ENCODE assay signal across 8 mouse cellular contexts in genomic region chr17:28341091-28341490, GRCm38 (mm10). TPM values are rescaled to one million over a fixed set of nuclear protein-coding genes. Genes with fewer than 3 reads are reported as not detected.
DNase-seq lines count a peak whose midpoint lies in the region; ATAC-seq and TF ChIP-seq lines count a peak whose summit lies in the region.

No protein-coding gene starts in this region.

- H3K4me2 ChIP-seq in forebrain, embryonic 13.5 days: peak overlapping the region; percentile 52
- H3K4me2 ChIP-seq in heart, embryonic 15.5 days: peak overlapping the region; percentile 70
- H3K4me2 ChIP-seq in liver, postnatal 0 days (ENCODE audit: low read depth, low read length): peak overlapping the region; percentile 55
- H3K4me2 ChIP-seq in neural tube, embryonic 14.5 days (ENCODE audit: low read depth, low read length): peak overlapping the region; percentile 50

- peak; percentile 8; the same call in 1 of the 2 replicates for TF ChIP-seq CTCF in liver, postnatal 0 days (IDR thresholded peaks at IDR 0.05; ENCODE audit: low read depth)

- peak overlapping the region; percentile 36; the same call in 1 of the 2 replicates for H3K27ac ChIP-seq in forebrain, embryonic 13.5 days
- peak overlapping the region; percentile 88 for H3K27ac ChIP-seq in heart, embryonic 15.5 days
- 0 out of 2 replicates have a peak overlapping the region, but pooled peaks have one; percentile 16 for H3K27ac ChIP-seq in liver, postnatal 0 days (ENCODE audit: low read depth)
- H3K27ac ChIP-seq in neural tube, embryonic 14.5 days (ENCODE audit: low read depth, low read length): no peak overlapping the region

- peak; percentile 83 for ATAC-seq in forebrain, embryonic 13.5 days
- ATAC-seq in heart, embryonic 15.5 days (replicated peaks; ENCODE audit: insufficient number of reproducible peaks, insufficient read depth, low FRiP score, low read depth): peak; percentile 83
- ATAC-seq in liver, postnatal 0 days: peak; percentile 87
- ATAC-seq in neural tube, embryonic 14.5 days (ENCODE audit: low read depth): peak; percentile 81

- no peaks in the 10 kb centered on the region for H3K9me3 ChIP-seq in forebrain, embryonic 13.5 days (replicated peaks)
- H3K9me3 ChIP-seq in heart, embryonic 15.5 days (replicated peaks): no peaks in the 10 kb centered on the region
- H3K9me3 ChIP-seq in liver, postnatal 0 days (ENCODE audit: low read length): no peaks in the 10 kb centered on the region
- H3K9me3 ChIP-seq in neural tube, embryonic 14.5 days (ENCODE audit: control insufficient read depth, low read length): no peaks in the 10 kb centered on the region

- 3% methylated on average over 25 of the region's 26 CpGs for WGBS in forebrain, embryonic 13.5 days
- WGBS in heart, embryonic 15.5 days: 6% methylated on average over 26 of the region's 26 CpGs
- WGBS in liver, postnatal 0 days (ENCODE audit: insufficient replicate concordance): 6% methylated on average over 26 of the region's 26 CpGs
- WGBS in neural tube, embryonic 14.5 days: 5% methylated on average over 25 of the region's 26 CpGs

- peak overlapping the region; percentile 17 for H3K4me3 ChIP-seq in forebrain, embryonic 13.5 days
- H3K4me3 ChIP-seq in heart, embryonic 15.5 days: peak overlapping the region; percentile 40
- H3K4me3 ChIP-seq in liver, postnatal 0 days (ENCODE audit: low read depth, low read length): 0 out of 2 replicates have a peak overlapping the region, but pooled peaks have one; percentile 1
- 0 out of 2 replicates have a peak overlapping the region, but pooled peaks have one; percentile 7 for H3K4me3 ChIP-seq in neural tube, embryonic 14.5 days (ENCODE audit: low read depth, low read length)

- TF ChIP-seq EP300 in liver, postnatal 0 days (IDR thresholded peaks at IDR 0.05; ENCODE audit: low read depth): no peak

- peak; percentile 56 to 63 for DNase-seq in B cell, adult 2 months
- DNase-seq in adrenal gland, postnatal 25 days: peak; percentile 79
- peak; percentile 97 for DNase-seq in kidney, postnatal 10 days
- peak; percentile 90 for DNase-seq in liver, postnatal 0 days
- peak; percentile 97 to 98 for DNase-seq in urinary bladder, adult 18-20 months (ENCODE audit: low spot score in 2 of 2)

- H3K4me1 ChIP-seq in forebrain, embryonic 13.5 days: peaks cover 30% of the 10 kb centered on the region
- H3K4me1 ChIP-seq in heart, embryonic 15.5 days (replicated peaks): peaks cover 59% of the 10 kb centered on the region
- peaks cover 11% of the 10 kb centered on the region for H3K4me1 ChIP-seq in liver, postnatal 0 days (ENCODE audit: insufficient read depth)
- H3K4me1 ChIP-seq in neural tube, embryonic 14.5 days (ENCODE audit: control insufficient read depth, insufficient read depth, low read length): peaks cover 4% of the 10 kb centered on the region; the same call in 1 of the 2 replicates

- H3K27me3 ChIP-seq in forebrain, embryonic 13.5 days: no peaks in the 10 kb centered on the region; the same call in 1 of the 2 replicates
- no peaks in the 10 kb centered on the region for H3K27me3 ChIP-seq in heart, embryonic 15.5 days
- H3K27me3 ChIP-seq in liver, postnatal 0 days (ENCODE audit: insufficient read depth, low read length): 0 out of 2 replicates have a peak, but pooled peaks cover 3% of the 10 kb centered on the region
- peaks cover 4% of the 10 kb centered on the region; the same call in 1 of the 2 replicates for H3K27me3 ChIP-seq in neural tube, embryonic 14.5 days (ENCODE audit: control insufficient read depth, insufficient read depth, low read length)

- H3K36me3 ChIP-seq in forebrain, embryonic 13.5 days (ENCODE audit: poor library complexity, severe bottlenecking): peaks cover 24% of the 10 kb centered on the region
- peaks cover 25% of the 10 kb centered on the region for H3K36me3 ChIP-seq in heart, embryonic 15.5 days
- no peaks in the 10 kb centered on the region for H3K36me3 ChIP-seq in liver, postnatal 0 days (replicated peaks; ENCODE audit: insufficient read depth, low read length)
- no peaks in the 10 kb centered on the region for H3K36me3 ChIP-seq in neural tube, embryonic 14.5 days (ENCODE audit: control insufficient read depth, insufficient read depth, low read length)

- peak overlapping the region; percentile 44 for H3K9ac ChIP-seq in forebrain, embryonic 13.5 days
- peak overlapping the region; percentile 60 for H3K9ac ChIP-seq in heart, embryonic 15.5 days
- H3K9ac ChIP-seq in liver, postnatal 0 days (replicated peaks): peak overlapping the region; percentile 46; the same call in 1 of the 2 replicates
- peak overlapping the region; percentile 28; the same call in 1 of the 2 replicates for H3K9ac ChIP-seq in neural tube, embryonic 14.5 days (replicated peaks; ENCODE audit: low read depth, low read length)

RNA-seq across cellular contexts. Expression of gene Tead3, which starts 9.5 kb away (rescaled TPM):
- total RNA-seq in adrenal gland, postnatal 25 days (2021): 10.4 and 13.6 TPM in 2 replicates
- polyA plus RNA-seq in forebrain, embryonic 13.5 days (2015; fragmentation: Nextera tagmentation; extraction: Ambion mirVana): 2.4 and 2.8 TPM in 2 replicates
- 5.3 and 6.6 TPM in 2 replicates for polyA plus RNA-seq in heart, embryonic 15.5 days (2015; fragmentation: Nextera tagmentation; extraction: Ambion mirVana)
- polyA plus RNA-seq in liver, postnatal 0 days (2015; fragmentation: Nextera tagmentation; extraction: Ambion mirVana): 0.79 and 1.2 TPM in 2 replicates
- 1.2 and 1.6 TPM in 2 replicates for polyA plus RNA-seq in neural tube, embryonic 14.5 days (2014; fragmentation: Nextera tagmentation; extraction: Ambion mirVana)

RNA-seq across cellular contexts. Expression of gene Rpl10a, which starts 12.8 kb away (rescaled TPM):
- total RNA-seq in adrenal gland, postnatal 25 days (2021): 789 and 848 TPM in 2 replicates
- polyA plus RNA-seq in forebrain, embryonic 13.5 days (2015; fragmentation: Nextera tagmentation; extraction: Ambion mirVana): 444 and 501 TPM in 2 replicates
- polyA plus RNA-seq in heart, embryonic 15.5 days (2015; fragmentation: Nextera tagmentation; extraction: Ambion mirVana): 305 and 312 TPM in 2 replicates
- polyA plus RNA-seq in liver, postnatal 0 days (2015; fragmentation: Nextera tagmentation; extraction: Ambion mirVana): 296 and 311 TPM in 2 replicates
- 367 and 407 TPM in 2 replicates for polyA plus RNA-seq in neural tube, embryonic 14.5 days (2014; fragmentation: Nextera tagmentation; extraction: Ambion mirVana)

RNA-seq across cellular contexts. Expression of gene Tulp1, which starts 23.9 kb away (rescaled TPM):
- not detected in 2 replicates for total RNA-seq in adrenal gland, postnatal 25 days (2021)
- polyA plus RNA-seq in forebrain, embryonic 13.5 days (2015; fragmentation: Nextera tagmentation; extraction: Ambion mirVana): 1.4 and 1.7 TPM in 2 replicates
- polyA plus RNA-seq in heart, embryonic 15.5 days (2015; fragmentation: Nextera tagmentation; extraction: Ambion mirVana): 2.6 and 4.3 TPM in 2 replicates
- polyA plus RNA-seq in liver, postnatal 0 days (2015; fragmentation: Nextera tagmentation; extraction: Ambion mirVana): 0.18 and 0.33 TPM in 2 replicates
- 0.66 and 0.89 TPM in 2 replicates for polyA plus RNA-seq in neural tube, embryonic 14.5 days (2014; fragmentation: Nextera tagmentation; extraction: Ambion mirVana)

RNA-seq across cellular contexts. Expression of gene Fance, which starts 27.8 kb away (rescaled TPM):
- 34.6 and 35.0 TPM in 2 replicates for total RNA-seq in adrenal gland, postnatal 25 days (2021)
- polyA plus RNA-seq in forebrain, embryonic 13.5 days (2015; fragmentation: Nextera tagmentation; extraction: Ambion mirVana): 22.6 and 24.6 TPM in 2 replicates
- polyA plus RNA-seq in heart, embryonic 15.5 days (2015; fragmentation: Nextera tagmentation; extraction: Ambion mirVana): 18.8 and 25.3 TPM in 2 replicates
- 6.7 and 7.1 TPM in 2 replicates for polyA plus RNA-seq in liver, postnatal 0 days (2015; fragmentation: Nextera tagmentation; extraction: Ambion mirVana)
- 22.7 and 23.5 TPM in 2 replicates for polyA plus RNA-seq in neural tube, embryonic 14.5 days (2014; fragmentation: Nextera tagmentation; extraction: Ambion mirVana)
